Mouse (Mus musculus) midbrain, embryonic 16.5 days (tissue): Measurements from ENCODE around the gene Nmur1. TPM values are rescaled to one million over a fixed set of nuclear protein-coding genes. Genes with fewer than 3 reads are reported as not detected.
A peak's percentile ranks its signal among the peaks of the same experiment; 100 is the strongest.

Source experiments
- ATAC-seq: fragments of 200-750 bp; cut with Nextera tagmentation; 2 replicates; pipeline ENCODE4 v1.8.0; 2017; ENCODE audit warnings: moderate TSS enrichment
- H3K27ac ChIP-seq: fragments of 300-500 bp; sonication (generic); 2 replicates; pipeline ENCODE4 v1.5.1; 2014; ENCODE audit warnings: mild to moderate bottlenecking, low read length, mixed read lengths
- H3K27me3 ChIP-seq: fragments of 300-500 bp; sonication (generic); 2 replicates; pipeline ENCODE4 v1.6.1; 2014; ENCODE audit warnings: low read depth, low read length, mixed read lengths; ENCODE audit not compliant: control insufficient read depth, insufficient read depth
- H3K36me3 ChIP-seq: fragments of 300-500 bp; sonication (generic); 2 replicates; pipeline ENCODE4 v1.6.1; 2014; ENCODE audit warnings: mild to moderate bottlenecking, low read length, moderate library complexity, mixed read lengths; ENCODE audit not compliant: control insufficient read depth, insufficient read depth
- H3K4me1 ChIP-seq: fragments of 300-500 bp; sonication (generic); 2 replicates; pipeline ENCODE4 v1.6.1; 2014; ENCODE audit warnings: mild to moderate bottlenecking, low read length, mixed read lengths; ENCODE audit not compliant: control insufficient read depth, insufficient read depth
- H3K4me2 ChIP-seq: fragments of 300-500 bp; sonication (generic); 2 replicates; pipeline ENCODE4 v1.6.1; 2014; ENCODE audit warnings: mild to moderate bottlenecking, low read length, mixed read lengths
- H3K4me3 ChIP-seq: fragments of 300-500 bp; sonication (generic); 2 replicates; pipeline ENCODE4 v1.5.1; 2014; ENCODE audit warnings: low read depth, mild to moderate bottlenecking, low read length, moderate library complexity, mixed read lengths
- H3K9ac ChIP-seq: fragments of 300-500 bp; sonication (generic); 2 replicates; pipeline ENCODE4 v1.6.1; 2014; ENCODE audit warnings: low read depth, low read length, mixed read lengths
- H3K9me3 ChIP-seq: fragments of 300-500 bp; sonication (generic); replicated peaks from 2 replicates; pipeline ENCODE4 v1.6.1; 2014; ENCODE audit warnings: mild to moderate bottlenecking, low read length, mixed read lengths; ENCODE audit not compliant: control insufficient read depth, poor library complexity, severe bottlenecking
- WGBS: fragments of 180-500 bp; shearing (Covaris S2); extraction: QIAGEN DNeasy Blood & Tissue Kit; methylation state at CpG from one replicate; pipeline ENCODE4 v1.1.7; 2014; 5-methylcytosine and 5-hydroxymethylcytosine counted together
- polyA plus RNA-seq: library from polyadenylated mRNA; unstranded; fragments of >200 nt; fragmentation: Nextera tagmentation; extraction: Ambion mirVana; gene quantifications from 2 replicates; pipeline ENCODE4 v1.2.1, GENCODE M21; 2015

Nmur1 gene
- polyA plus RNA-seq, 1 experiment from 2014 or later, result 0.11 TPM

- no peaks in the 10 kb centered on the region for H3K27me3 ChIP-seq
- no peak overlapping the region for H3K4me3 ChIP-seq
- no peak overlapping the region for H3K4me2 ChIP-seq
- H3K27ac ChIP-seq, result no peak overlapping the region
- no peak overlapping the region for H3K9ac ChIP-seq
- peaks cover 6% of the 10 kb centered on the region; the same call in 1 of the 2 replicates for H3K4me1 ChIP-seq
- 69% methylated on average over 1 of the region's 1 CpGs for WGBS
- no peaks in the 10 kb centered on the region for H3K9me3 ChIP-seq
- ATAC-seq, result no peak
- H3K36me3 ChIP-seq, result no peaks in the 10 kb centered on the region
Observed at GRCm38 (mm10) chr1:86424336-86424735, 1.7 kb downstream of the Nmur1 start.

GRCm38 (mm10) chr1:86423879-86424278 is 2.1 kb downstream of the Nmur1 start:
- WGBS, result 73% methylated on average over 5 of the region's 5 CpGs
- Histone ChIP-seq H3K9ac (no peak overlapping the region), H3K27ac (no peak overlapping the region), H3K9me3 (no peaks in the 10 kb centered on the region), H3K4me1 (peaks cover 6% of the 10 kb centered on the region; the same call in 1 of the 2 replicates), H3K36me3 (no peaks in the 10 kb centered on the region), H3K4me2 (no peak overlapping the region), H3K4me3 (no peak overlapping the region), H3K27me3 (no peaks in the 10 kb centered on the region)
- no peak for ATAC-seq

DNA sequence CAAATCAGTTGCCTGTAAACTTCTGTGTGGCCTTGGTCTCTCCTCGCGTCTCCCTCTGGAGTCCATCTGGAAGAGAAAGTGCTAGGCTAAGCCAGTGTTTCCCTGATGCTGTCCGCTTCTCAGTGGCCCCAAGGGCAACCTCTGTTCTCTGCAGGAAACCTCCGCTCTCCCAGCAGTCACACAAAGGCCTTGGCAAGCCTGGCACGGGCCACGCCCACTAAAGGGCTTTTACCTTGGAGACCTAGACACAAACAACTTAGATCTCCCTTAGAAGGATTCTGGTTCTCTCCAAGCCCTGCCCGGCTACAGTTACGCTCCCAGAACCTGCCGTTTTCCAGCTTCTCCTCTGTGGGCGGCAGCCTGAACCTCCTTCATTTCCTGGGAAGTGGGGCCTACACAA is 5.0 kb downstream of the Nmur1 start:
- no peaks in the 10 kb centered on the region for H3K9me3 ChIP-seq
- no peak overlapping the region for H3K9ac ChIP-seq
- no peaks in the 10 kb centered on the region for H3K27me3 ChIP-seq
- no peak overlapping the region for H3K4me3 ChIP-seq
- no peak overlapping the region for H3K4me2 ChIP-seq
- WGBS, result 19% methylated on average over 10 of the region's 10 CpGs
- no peak for ATAC-seq
- H3K36me3 ChIP-seq, result no peaks in the 10 kb centered on the region
- no peak overlapping the region for H3K27ac ChIP-seq
- peaks cover 6% of the 10 kb centered on the region; the same call in 1 of the 2 replicates for H3K4me1 ChIP-seq

- H3K36me3 ChIP-seq, result no peaks in the 10 kb centered on the region
- peaks cover 2% of the 10 kb centered on the region; the same call in 1 of the 2 replicates for H3K4me1 ChIP-seq
- ATAC-seq, result no peak
- no peak overlapping the region for H3K4me2 ChIP-seq
- H3K9ac ChIP-seq, result no peak overlapping the region
- WGBS, result 63% methylated on average over 6 of the region's 6 CpGs
- H3K9me3 ChIP-seq, result no peaks in the 10 kb centered on the region
- no peak overlapping the region for H3K4me3 ChIP-seq
- no peak overlapping the region for H3K27ac ChIP-seq
- no peaks in the 10 kb centered on the region for H3K27me3 ChIP-seq
Observed at GRCm38 (mm10) chr1:86416321-86416720, 9.7 kb downstream of the Nmur1 start.

GRCm38 (mm10) chr1:86415612-86416184 is 10.3 kb downstream of the Nmur1 start:
- Histone ChIP-seq H3K9ac (no peak overlapping the region), H3K4me1 (no peaks in the 10 kb centered on the region), H3K36me3 (no peaks in the 10 kb centered on the region), H3K9me3 (no peaks in the 10 kb centered on the region), H3K4me3 (no peak overlapping the region), H3K27ac (no peak overlapping the region), H3K27me3 (no peaks in the 10 kb centered on the region), H3K4me2 (no peak overlapping the region)
- 70% methylated on average over 7 of the region's 7 CpGs for WGBS
- ATAC-seq, result peak; percentile 36; the same call in 1 of the 2 replicates

- H3K4me1 ChIP-seq, result no peaks in the 10 kb centered on the region
- no peak overlapping the region for H3K27ac ChIP-seq
- H3K4me2 ChIP-seq, result no peak overlapping the region
- no peak overlapping the region for H3K9ac ChIP-seq
- 70% methylated on average over 2 of the region's 2 CpGs for WGBS
- no peak overlapping the region for H3K4me3 ChIP-seq
- no peaks in the 10 kb centered on the region for H3K9me3 ChIP-seq
- no peaks in the 10 kb centered on the region for H3K27me3 ChIP-seq
- H3K36me3 ChIP-seq, result no peaks in the 10 kb centered on the region
- ATAC-seq, result no peak
Observed at GRCm38 (mm10) chr1:86415144-86415543, 10.9 kb downstream of the Nmur1 start.

- no peaks in the 10 kb centered on the region for H3K27me3 ChIP-seq
- no peak overlapping the region for H3K27ac ChIP-seq
- no peaks in the 10 kb centered on the region for H3K9me3 ChIP-seq
- H3K9ac ChIP-seq, result no peak overlapping the region
- H3K4me1 ChIP-seq, result no peaks in the 10 kb centered on the region
- no peak overlapping the region for H3K4me2 ChIP-seq
- H3K36me3 ChIP-seq, result no peaks in the 10 kb centered on the region
- H3K4me3 ChIP-seq, result no peak overlapping the region
- ATAC-seq, result no peak
- 88% methylated on average over 5 of the region's 5 CpGs for WGBS
Observed at GRCm38 (mm10) chr1:86414715-86415114, 11.3 kb downstream of the Nmur1 start.

DNA sequence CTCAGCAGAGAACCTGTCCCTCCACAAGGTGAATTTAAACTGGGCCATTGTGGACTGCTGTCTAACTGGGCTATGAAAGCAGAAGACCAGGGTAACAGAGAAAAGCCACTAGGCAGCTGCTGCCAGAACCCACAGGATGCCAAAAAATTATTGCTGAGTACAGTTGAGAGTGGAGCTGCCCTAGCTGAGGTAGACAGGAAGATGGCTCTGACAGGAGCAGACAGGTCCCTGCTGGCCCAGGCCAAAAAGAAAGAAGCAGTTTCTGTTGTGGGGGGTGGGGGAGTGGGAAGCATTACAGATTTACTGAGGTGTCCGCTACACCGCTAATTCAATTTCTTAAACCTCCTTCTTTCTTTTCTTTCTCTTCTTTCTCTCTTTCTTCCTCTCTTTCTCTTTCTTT is 16.6 kb downstream of the Nmur1 start:
- H3K27ac ChIP-seq, result no peak overlapping the region
- no peak overlapping the region for H3K4me2 ChIP-seq
- no peaks in the 10 kb centered on the region for H3K27me3 ChIP-seq
- no peak overlapping the region for H3K4me3 ChIP-seq
- WGBS, result 92% methylated on average over 2 of the region's 2 CpGs
- H3K9me3 ChIP-seq, result no peaks in the 10 kb centered on the region
- no peaks in the 10 kb centered on the region for H3K36me3 ChIP-seq
- H3K9ac ChIP-seq, result no peak overlapping the region
- no peak for ATAC-seq
- no peaks in the 10 kb centered on the region for H3K4me1 ChIP-seq

DNA sequence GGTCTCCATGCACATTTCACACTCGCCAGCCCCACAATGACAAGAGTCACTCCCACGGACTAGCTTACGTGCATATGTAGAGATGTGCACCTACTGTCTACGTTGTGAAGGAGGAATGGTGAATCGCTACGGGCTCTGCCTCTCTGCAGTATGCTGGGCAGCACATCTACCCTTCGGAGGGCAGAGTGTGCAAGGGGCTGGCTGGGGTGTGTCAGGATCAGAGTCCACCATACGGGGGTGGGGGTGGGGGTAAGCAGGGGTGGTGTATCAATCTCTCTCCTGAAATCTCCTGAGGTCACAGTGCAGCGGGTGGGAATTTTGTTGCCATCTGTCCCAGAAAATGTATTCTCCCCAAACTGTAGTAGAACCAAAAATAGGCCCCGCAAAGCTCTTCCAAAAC is 17.5 kb downstream of the Nmur1 start:
- no peak overlapping the region for H3K9ac ChIP-seq
- H3K27me3 ChIP-seq, result no peaks in the 10 kb centered on the region
- H3K36me3 ChIP-seq, result no peaks in the 10 kb centered on the region
- ATAC-seq, result no peak
- H3K9me3 ChIP-seq, result no peaks in the 10 kb centered on the region
- WGBS, result 81% methylated on average over 10 of the region's 10 CpGs
- no peaks in the 10 kb centered on the region for H3K4me1 ChIP-seq
- no peak overlapping the region for H3K4me3 ChIP-seq
- H3K27ac ChIP-seq, result no peak overlapping the region
- no peak overlapping the region for H3K4me2 ChIP-seq
